Mouse (Mus musculus) 416B (cell line): ENCODE measurements around the gene Ywhag.

Source experiments
- DNase-seq: peaks from one replicate; pipeline ENCODE4 v3.0.0; 2011; ENCODE audit warnings: low read depth

The Ywhag gene

DNA sequence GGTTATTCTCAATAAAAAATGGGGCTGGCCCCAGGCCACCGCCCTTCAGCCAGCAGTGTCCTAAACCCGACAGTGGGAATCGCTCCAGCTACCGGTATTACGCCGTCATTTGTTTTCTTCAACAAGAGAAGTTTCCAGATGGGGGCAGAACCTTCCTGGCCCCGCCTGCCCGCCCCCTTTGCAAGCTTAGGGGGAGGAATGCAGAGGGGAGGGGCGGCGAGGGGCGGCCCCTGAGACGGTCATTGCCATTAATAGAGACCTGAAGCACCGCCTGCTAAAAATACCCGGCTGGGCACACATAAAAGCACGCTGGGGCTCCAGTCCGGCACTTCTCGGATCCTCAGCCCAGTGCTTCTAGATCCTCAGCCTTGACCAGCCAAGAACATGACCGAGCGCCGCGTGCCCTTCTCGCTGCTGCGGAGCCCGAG lies 46.7 kb downstream of the Ywhag start, which contains the start of gene Hspb1:
Gene Hspb1, plus strand, starts transcription at position 245 of the 428 bp plus-strand sequence.
- DNase-seq = no peak

DNA sequence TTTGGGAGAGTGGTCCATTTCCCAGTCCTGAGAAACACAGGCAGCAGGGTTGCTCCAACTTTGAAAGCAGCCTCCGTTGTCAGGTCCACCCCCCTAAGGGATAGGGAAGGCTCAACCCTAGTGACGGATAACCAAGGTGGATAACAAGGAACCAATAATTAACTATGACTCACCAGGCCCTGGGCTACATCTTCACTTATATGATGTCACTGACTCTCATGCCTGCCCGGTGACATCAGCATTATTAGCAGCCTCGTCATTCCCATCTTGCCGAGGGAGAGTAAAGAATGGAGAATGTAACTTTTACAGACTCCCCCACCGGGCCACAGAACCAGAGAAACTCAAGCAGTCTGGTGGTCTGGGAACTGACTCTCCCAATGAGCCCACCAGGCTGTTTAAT lies 49.8 kb downstream of the Ywhag start:
- DNase-seq = no peak

DNA sequence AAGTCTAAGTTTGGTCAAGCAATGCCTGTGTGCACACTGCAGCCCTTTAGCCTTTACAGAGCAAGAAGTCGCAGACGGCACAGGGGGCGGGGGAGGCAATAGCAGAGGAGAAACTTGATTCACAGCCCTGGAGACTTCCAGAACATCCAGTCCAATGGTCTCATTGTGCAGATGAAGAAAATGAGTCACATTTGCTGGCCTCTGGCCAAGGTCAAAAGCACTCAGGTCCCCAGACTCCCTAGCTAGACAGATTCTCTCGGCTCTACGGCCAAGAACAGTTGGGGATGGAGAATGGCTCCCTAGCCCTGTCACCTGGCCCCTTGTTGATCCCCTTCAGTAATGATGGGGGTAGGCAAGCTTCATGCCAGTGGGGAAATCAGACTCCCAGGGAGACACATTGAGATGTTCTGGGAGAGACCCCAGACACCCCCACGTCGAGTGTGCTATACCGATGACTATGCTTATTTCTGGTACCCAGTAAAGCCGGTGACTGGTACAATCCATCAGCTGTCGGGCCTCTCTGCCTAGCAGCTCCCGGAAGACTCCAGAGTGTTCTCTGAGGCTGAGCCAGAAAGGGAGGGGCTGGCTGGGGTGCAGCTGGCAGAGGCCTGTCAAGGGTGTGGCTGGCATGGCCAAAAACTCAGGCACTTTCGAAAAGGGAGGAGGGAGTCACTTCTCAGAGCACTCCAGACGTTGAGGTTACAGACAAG lies 54.8 kb downstream of the Ywhag start:
- DNase-seq = peak; percentile 91

DNA sequence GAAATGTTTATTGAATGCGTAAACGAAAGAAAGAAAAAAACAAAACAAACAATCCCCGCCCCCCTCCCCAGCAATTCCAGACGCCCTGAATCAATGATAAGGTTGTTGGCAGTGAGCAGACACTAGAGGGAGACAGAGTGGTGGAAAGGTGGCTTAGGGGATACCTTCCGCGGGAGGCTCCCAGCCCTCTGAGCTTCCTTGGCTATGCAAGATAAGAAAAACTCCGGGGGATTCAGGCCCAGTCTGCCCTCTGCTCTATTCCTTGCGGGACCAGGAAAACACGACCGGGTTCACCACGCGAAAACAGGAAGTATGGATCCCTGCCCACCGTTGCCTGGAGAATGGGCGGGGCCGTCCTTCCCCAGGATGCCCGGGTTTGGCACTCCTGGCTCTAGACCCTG lies 56.6 kb downstream of the Ywhag start:
- DNase-seq = peak; percentile 74

DNA sequence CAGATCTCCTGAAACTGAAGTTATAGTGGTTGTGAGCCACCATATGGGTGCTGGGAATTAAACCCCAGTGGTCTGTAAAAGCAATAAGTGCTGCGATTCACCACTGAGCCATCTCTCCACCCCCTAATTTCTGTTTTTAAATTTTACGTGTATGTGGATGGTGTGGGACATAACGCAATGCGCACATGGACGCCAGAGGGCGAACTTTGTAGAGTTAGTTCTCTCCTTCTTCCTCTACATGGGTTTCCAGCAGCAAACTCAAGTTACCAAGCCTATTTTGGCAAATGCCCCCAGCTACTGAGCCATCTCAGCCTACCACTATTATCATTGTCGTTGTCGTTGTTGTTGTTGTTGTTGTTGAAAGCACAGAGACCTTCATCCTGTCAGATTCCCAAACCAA lies 57.2 kb downstream of the Ywhag start:
- peak; percentile 79 for DNase-seq

DNA sequence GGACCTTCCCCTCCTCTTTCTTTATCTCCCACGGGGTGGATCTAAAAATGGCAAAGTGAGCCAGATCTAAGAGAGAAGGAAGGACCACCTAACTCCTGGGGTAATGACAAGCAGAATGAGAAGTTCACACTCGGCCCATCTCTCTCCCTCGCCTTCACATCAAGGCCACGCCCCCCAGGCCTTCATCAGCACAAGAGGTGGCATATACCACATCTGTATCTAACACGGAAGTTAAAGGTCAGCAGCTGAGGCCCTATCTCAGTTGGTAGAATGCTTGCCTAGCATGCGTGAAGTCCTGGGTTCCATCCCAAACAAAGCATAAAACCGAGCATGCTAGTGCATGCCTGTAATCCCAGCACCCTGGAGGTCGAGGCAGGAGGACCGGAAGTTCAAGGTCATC lies 60.7 kb downstream of the Ywhag start:
- DNase-seq = no peak

DNA sequence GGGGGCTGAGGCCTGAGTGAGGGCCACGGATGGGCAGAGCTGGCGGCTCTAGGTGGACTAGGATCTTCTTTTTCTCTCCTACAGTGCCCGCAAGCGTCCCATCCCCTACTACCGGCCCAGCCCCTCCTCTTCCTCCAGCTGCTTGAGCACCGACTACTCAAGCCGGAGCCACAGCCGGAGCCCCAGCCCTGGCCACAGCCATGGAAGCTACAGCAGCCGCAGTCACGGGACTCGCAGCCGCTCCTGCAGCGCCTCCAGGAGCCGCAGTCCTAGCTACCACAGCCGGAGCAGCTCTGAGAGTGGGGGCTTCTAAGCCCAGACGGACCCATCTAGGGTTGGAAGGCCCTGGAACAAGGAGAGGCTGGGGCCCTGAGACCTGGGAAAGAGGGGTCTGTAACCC lies 61.4 kb downstream of the Ywhag start:
- DNase-seq = no peak

DNA sequence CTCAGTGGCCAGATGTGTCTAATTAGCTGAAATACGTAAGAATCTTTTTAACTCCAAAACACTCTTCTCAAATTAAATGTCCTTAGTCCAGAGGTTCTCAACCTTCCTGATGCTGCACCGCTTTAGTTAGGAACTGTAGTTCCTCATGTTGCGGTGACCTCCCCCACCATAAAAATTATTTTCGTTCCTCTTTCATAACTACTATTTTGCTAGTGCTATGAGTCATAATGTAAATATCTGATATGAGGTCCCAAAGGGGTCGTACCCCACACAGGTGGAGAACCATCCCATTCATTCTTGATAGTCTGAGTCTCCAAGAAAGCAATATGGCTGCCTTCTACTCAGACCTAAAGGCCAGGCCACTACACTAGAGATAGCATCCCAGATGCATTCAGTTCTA lies 63.9 kb downstream of the Ywhag start:
- no peak for DNase-seq

DNA sequence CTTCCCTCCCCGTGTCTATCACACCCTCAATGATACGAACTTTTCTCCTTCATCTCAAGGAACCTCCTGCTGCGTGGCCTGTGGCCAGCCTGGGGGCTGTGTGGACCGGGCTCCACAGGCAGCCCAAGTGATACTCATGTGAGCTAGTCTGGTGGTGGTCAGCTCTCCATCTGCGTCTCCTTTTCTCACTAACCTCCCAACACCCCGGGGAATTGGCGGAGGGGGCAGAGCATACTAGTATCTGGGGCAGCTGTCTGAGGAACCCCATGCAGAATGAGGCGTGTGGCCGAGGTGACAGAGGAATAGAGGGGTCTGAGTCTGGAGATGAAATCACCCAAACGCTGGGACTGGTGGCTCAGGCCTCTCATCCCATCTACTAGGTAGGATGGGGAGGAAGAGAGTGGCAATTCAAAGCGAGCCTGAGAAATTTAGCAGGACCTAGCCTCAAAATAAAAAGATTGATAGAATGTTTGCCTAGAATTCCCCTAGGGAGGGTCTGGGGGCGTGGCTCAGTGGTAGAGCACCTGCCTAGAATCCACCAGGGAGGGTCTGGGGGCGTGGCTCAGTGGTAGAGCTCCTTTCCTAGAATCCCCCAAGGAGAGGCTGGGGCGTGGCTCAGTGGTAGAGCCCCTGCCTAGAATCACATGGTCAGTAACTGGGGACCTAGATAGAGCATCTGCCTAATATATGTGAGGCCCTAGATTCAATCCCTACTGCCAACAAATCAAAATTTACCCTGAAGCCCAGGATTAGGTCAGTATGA lies 64.6 kb downstream of the Ywhag start:
- no peak for DNase-seq

DNA sequence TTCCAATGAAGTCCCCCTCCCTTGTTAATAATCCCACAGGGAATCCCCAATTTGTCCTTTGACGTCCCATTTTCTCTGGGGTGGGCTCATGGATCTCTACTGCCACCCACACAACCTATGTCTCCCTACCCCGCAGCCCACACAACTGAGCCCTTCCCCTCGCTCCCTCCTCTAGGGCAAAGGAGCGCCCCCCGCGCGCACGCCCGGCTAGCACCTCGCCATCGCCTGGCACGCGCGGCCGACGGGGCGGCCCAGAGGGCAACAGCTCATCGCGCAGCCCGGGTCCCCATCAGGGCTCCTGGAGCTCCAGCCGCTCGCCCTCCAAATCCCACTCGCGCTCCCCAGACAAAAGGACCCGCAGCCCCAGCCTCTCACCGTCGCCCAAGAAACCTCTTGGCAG lies 65.8 kb downstream of the Ywhag start:
- DNase-seq = no peak

DNA sequence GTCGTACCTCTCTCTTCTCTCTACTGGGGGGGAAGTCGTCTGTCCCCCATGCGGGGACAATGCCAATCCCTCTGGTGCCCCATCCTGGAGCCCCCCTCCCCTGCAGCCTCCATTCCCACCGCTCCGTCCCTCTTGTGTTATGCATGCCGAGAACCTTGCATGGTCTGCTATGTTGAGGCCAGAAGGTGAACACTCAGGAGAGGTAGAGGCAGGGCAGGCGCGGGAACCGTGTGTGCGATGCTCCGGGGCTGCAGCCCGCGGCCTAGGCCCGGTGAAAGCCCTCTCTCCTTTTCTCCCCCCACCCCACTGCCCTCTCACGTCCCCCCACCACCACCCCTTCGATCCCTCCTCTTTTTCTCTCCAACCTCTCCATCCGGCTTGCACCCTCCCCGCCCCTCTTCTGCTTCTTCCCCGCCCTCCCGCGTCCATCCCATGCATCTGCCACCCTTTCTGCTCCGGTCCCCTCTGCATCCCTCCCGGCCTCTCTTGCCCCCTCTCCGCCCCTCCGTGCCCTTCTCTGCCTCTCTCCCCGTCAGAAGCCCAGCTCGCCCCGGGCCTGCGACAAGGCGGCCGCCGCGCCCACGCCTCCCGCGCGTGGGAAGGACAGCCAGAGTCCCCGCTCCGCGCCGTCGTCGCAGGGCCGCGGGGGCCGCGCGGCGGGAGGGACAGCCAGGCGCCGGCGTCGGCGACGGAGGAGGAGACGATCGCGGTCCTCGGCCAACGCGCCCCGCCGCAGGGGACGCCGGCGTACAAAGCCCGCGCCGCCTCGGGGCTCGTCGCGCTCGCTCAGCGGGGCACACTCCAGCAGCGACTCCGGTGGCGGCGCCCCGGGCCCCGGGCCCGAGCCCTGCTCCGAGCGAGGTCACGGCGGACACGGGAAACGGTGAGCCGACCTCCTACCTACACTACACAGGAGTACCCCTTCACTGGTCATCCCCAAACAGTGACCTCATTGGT lies 66.5 kb downstream of the Ywhag start:
- no peak for DNase-seq

DNA sequence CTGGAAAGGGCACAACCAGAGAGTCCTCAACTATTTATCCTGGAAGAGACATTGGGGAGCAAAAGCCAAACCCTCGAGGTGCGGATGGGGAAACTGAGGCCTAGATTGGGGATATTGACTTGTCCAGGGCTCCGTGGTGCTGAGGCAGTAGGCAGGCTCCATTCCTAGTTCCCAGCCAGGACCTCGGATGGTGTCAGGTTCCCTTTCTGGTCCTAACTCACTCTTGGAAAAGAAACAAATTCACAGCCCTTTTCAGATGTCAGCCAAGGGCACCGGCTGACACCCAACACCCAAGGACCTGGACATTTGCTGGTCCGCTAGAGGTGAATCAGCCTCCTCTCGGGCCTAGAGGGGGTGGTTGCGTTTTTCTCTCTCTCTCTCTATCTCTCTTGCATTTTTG lies 67.8 kb downstream of the Ywhag start:
- no peak for DNase-seq
